Mouse (Mus musculus) heart, adult 2 months (tissue): Measurements from ENCODE around the gene Tesc.

Experiments used
- CTCF ChIP-seq: fragments of 200-600 bp; IDR thresholded peaks from 2 replicates; pipeline ENCODE4 v1.8.1; 2022; ENCODE audit warnings: antibody characterized with exemption, mild to moderate bottlenecking, moderate library complexity
- EP300 ChIP-seq: fragments of 200-500 bp; IDR thresholded peaks from 2 replicates; pipeline ENCODE4 v1.6.1; 2011; ENCODE audit warnings: low read depth, low read length, control low read depth; ENCODE audit not compliant: insufficient read depth

DNA sequence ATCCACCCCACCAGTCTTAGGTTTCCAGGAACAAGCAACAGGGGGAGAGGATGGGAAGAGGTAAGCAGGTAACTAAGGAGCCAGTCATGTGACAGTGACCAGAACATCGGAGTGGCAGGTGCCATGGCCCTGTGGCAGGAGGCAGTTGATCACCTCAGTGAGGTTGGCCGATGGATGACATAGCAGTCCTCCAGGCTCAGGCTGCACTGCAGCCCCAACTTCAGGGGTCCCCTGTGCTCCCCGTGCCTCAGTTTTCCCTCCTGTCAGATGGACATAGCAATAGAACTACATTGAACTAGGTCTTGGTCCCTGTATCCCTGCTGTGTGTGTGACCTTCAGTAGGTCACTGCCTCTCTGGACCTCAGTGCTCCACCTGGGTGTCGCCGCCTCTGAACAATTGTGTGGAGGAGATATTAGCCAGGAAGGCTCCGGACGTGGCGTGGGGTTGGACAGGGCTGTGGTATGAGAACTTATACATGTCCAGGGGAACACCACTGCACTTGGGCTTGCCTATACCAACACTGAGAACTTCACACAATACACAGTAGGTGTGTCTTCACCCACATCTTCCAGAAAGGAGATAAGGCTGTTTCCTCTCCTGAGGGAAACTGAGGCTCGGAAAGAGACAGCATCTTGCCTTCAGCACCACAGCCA lies 2.6 kb downstream of the Tesc start:
- no peak for TF ChIP-seq EP300
- TF ChIP-seq CTCF = no peak
